Comparison of ENCODE assay signal across 8 mouse cellular contexts in genomic region chr1:34237689-34238091, GRCm38 (mm10).
DNase-seq lines count a peak whose midpoint lies in the region; ATAC-seq and TF ChIP-seq lines count a peak whose summit lies in the region.

No protein-coding gene starts in this region.

- no peaks in the 10 kb centered on the region for H3K36me3 ChIP-seq in megakaryocyte, embryonic 14.5 days (replicated peaks; ENCODE audit: low read length)
- H3K36me3 ChIP-seq in hindbrain, postnatal 0 days (ENCODE audit: insufficient read depth, low read length): no peaks in the 10 kb centered on the region

- no peak for TF ChIP-seq CTCF in hindbrain, postnatal 0 days (IDR thresholded peaks at IDR 0.05; ENCODE audit: low read depth)

- no peak overlapping the region for H3K9ac ChIP-seq in hindbrain, postnatal 0 days (replicated peaks; ENCODE audit: low read length)

- DNase-seq in hindbrain, postnatal 0 days (ENCODE audit: low spot score): no peak
- DNase-seq in lung, adult 18-20 months: peak; percentile 27 to 61
- no peak for DNase-seq in cerebellum, adult 18-20 months
- DNase-seq in layer of hippocampus, postnatal 14 days (ENCODE audit: low spot score in 2 of 2): no peak
- no peak for DNase-seq in urinary bladder, postnatal 4 days (ENCODE audit: low spot score in 2 of 2)
- no peak for DNase-seq in T-cell, adult 2 months (ENCODE audit: low spot score)

- no peaks in the 10 kb centered on the region for H3K9me3 ChIP-seq in megakaryocyte, embryonic 14.5 days
- H3K9me3 ChIP-seq in hindbrain, postnatal 0 days (ENCODE audit: low read length): no peaks in the 10 kb centered on the region

- peak overlapping the region; percentile 67 for H3K4me2 ChIP-seq in hindbrain, postnatal 0 days (ENCODE audit: low read depth, low read length)

- WGBS in hindbrain, postnatal 0 days: 35% methylated on average over 12 of the region's 12 CpGs

- H3K4me1 ChIP-seq in megakaryocyte, embryonic 14.5 days: peaks cover 17% of the 10 kb centered on the region
- 0 out of 2 replicates have a peak, but pooled peaks cover 10% of the 10 kb centered on the region for H3K4me1 ChIP-seq in hindbrain, postnatal 0 days (ENCODE audit: insufficient read depth, low read length)

- peak overlapping the region; percentile 60 for H3K4me3 ChIP-seq in megakaryocyte, embryonic 14.5 days (replicated peaks)
- H3K4me3 ChIP-seq in hindbrain, postnatal 0 days (ENCODE audit: low read length): no peak overlapping the region

- H3K27ac ChIP-seq in hindbrain, postnatal 0 days: no peak overlapping the region

- no peak for ATAC-seq in megakaryocyte, adult 5-6 weeks (ENCODE audit: poor library complexity, severe bottlenecking)
- ATAC-seq in hindbrain, postnatal 0 days: no peak

- peaks cover 22% of the 10 kb centered on the region for H3K27me3 ChIP-seq in megakaryocyte, embryonic 14.5 days (replicated peaks)
- H3K27me3 ChIP-seq in hindbrain, postnatal 0 days (ENCODE audit: insufficient read depth, low read length): no peaks in the 10 kb centered on the region

Comparison
In these comparisons a context has a peak if more than half of its experiments do, and no peak if none do; other contexts are left out.
1. DNase-seq: peak in lung, adult 18-20 months (2 of 2); none in hindbrain, postnatal 0 days (single experiment), cerebellum, adult 18-20 months (0 of 2), layer of hippocampus, postnatal 14 days (0 of 2), urinary bladder, postnatal 4 days (0 of 2) and T-cell, adult 2 months (single experiment).